Mouse (Mus musculus): ENCODE results near the gene Celf6. TPM values are rescaled to one million over a fixed set of nuclear protein-coding genes. Genes with fewer than 3 reads are reported as not detected.

The Celf6 gene
- polyA plus RNA-seq, 1 experiment: not detected

GRCm38 (mm10) chr9:59588710-59589671 lies 11.3 kb downstream of the Celf6 start:
- peak overlapping the region; percentile 48 for H3K4me2 ChIP-seq (ENCODE audit: low read depth)
- TF ChIP-seq MYOD1 (IDR thresholded peaks at IDR 0.05; ENCODE audit: control insufficient read depth in 1 of 3, insufficient read length in 2 of 3, low read depth in 2 of 3) (no peak), USF1 (IDR thresholded peaks at IDR 0.05; ENCODE audit: low read depth) (no peak), SRF (IDR thresholded peaks at IDR 0.05; ENCODE audit: control insufficient read depth, insufficient read length, low read depth) (no peak), POLR2AphosphoS2 (IDR thresholded peaks at IDR 0.05; ENCODE audit: insufficient read length, low read depth) (no peak), TCF3 (IDR thresholded peaks at IDR 0.05; ENCODE audit: insufficient read length, low read depth) (no peak), CEBPB (IDR thresholded peaks at IDR 0.05; ENCODE audit: insufficient read depth, poor library complexity, severe bottlenecking) (no peak), MYOG (IDR thresholded peaks at IDR 0.05; ENCODE audit: control insufficient read depth in 1 of 3, insufficient read depth in 1 of 3, insufficient read length in 2 of 3, low read depth in 2 of 3) (no peak), E2F4 (IDR thresholded peaks at IDR 0.05; ENCODE audit: insufficient read depth) (no peak), POLR2A (IDR thresholded peaks at IDR 0.05; ENCODE audit: insufficient read length, low read depth) (no peak), TCF12 (IDR thresholded peaks at IDR 0.05; ENCODE audit: insufficient read depth, poor library complexity, severe bottlenecking) (no peak), MAX (IDR thresholded peaks at IDR 0.05; ENCODE audit: low read depth) (no peak), REST (IDR thresholded peaks at IDR 0.05; ENCODE audit: insufficient read depth, insufficient read length) (no peak)
- no peak overlapping the region for H3ac ChIP-seq (ENCODE audit: control insufficient read depth, insufficient read length)
- H3K36me3 ChIP-seq (ENCODE audit: control insufficient read depth, insufficient read depth): no peaks in the 10 kb centered on the region
- no peaks in the 10 kb centered on the region for H3K79me2 ChIP-seq (ENCODE audit: control insufficient read depth, insufficient read depth)
- H3K4me3 ChIP-seq: no peak overlapping the region
- no peaks in the 10 kb centered on the region for H3K27me3 ChIP-seq (ENCODE audit: control insufficient read depth, insufficient read depth, insufficient read length)

GRCm38 (mm10) chr9:59589703-59590439 lies 12.2 kb downstream of the Celf6 start:
- peak overlapping the region; percentile 48 for H3K4me2 ChIP-seq (ENCODE audit: low read depth)
- H3K4me3 ChIP-seq: no peak overlapping the region
- no peaks in the 10 kb centered on the region for H3K36me3 ChIP-seq (ENCODE audit: control insufficient read depth, insufficient read depth)
- H3K27me3 ChIP-seq (ENCODE audit: control insufficient read depth, insufficient read depth, insufficient read length): no peaks in the 10 kb centered on the region
- H3ac ChIP-seq (ENCODE audit: control insufficient read depth, insufficient read length): no peak overlapping the region
- no peaks in the 10 kb centered on the region for H3K79me2 ChIP-seq (ENCODE audit: control insufficient read depth, insufficient read depth)
- TF ChIP-seq TCF3 (IDR thresholded peaks at IDR 0.05; ENCODE audit: insufficient read length, low read depth): no peak
- peak; percentile 41 to 80 (median 75) for TF ChIP-seq MYOD1 (IDR thresholded peaks at IDR 0.05; ENCODE audit: control insufficient read depth in 1 of 3, insufficient read length in 2 of 3, low read depth in 2 of 3)
- no peak for TF ChIP-seq CEBPB (IDR thresholded peaks at IDR 0.05; ENCODE audit: insufficient read depth, poor library complexity, severe bottlenecking)

DNA sequence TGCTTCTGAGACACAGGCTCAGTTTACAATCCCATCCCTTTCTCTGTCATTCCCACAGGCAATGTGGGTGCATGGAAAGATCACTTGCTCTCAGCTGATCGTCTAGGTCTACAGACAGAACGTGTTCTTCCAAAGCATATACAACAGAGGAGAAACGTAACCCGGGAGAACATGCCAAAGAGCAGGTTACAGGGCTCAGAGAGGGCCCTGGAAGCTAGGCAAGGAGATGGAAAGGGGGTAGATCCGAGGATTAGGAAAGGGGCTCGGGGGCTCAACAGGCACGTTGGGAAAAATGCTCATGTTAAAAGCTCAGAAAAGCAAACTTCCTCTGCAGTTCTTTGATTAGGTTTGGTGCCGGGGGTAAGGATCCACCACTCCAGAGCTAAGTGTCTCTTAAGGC lies 23.9 kb downstream of the Celf6 start:
- no peaks in the 10 kb centered on the region for H3K79me2 ChIP-seq (ENCODE audit: control insufficient read depth, insufficient read depth)
- no peak overlapping the region for H3ac ChIP-seq (ENCODE audit: control insufficient read depth, insufficient read length)
- no peaks in the 10 kb centered on the region for H3K36me3 ChIP-seq (ENCODE audit: control insufficient read depth, insufficient read depth)
- no peak overlapping the region for H3K4me3 ChIP-seq
- TF ChIP-seq USF1 (IDR thresholded peaks at IDR 0.05; ENCODE audit: low read depth) (no peak), CEBPB (IDR thresholded peaks at IDR 0.05; ENCODE audit: insufficient read depth, poor library complexity, severe bottlenecking) (no peak), POLR2A (IDR thresholded peaks at IDR 0.05; ENCODE audit: insufficient read length, low read depth) (no peak), MAX (IDR thresholded peaks at IDR 0.05; ENCODE audit: low read depth) (no peak), MYOD1 (IDR thresholded peaks at IDR 0.05; ENCODE audit: control insufficient read depth in 1 of 3, insufficient read length in 2 of 3, low read depth in 2 of 3) (no peak), REST (IDR thresholded peaks at IDR 0.05; ENCODE audit: insufficient read depth, insufficient read length) (no peak)
- no peak overlapping the region for H3K4me2 ChIP-seq (ENCODE audit: low read depth)
- peaks cover 12% of the 10 kb centered on the region for H3K27me3 ChIP-seq (ENCODE audit: control insufficient read depth, insufficient read depth, insufficient read length)

GRCm38 (mm10) chr9:59605967-59606366 lies 28.2 kb downstream of the Celf6 start:
- Histone ChIP-seq H3K4me3 (no peak overlapping the region), H3K27me3 (ENCODE audit: control insufficient read depth, insufficient read depth, insufficient read length) (peaks cover 17% of the 10 kb centered on the region), H3K79me2 (ENCODE audit: control insufficient read depth, insufficient read depth) (no peaks in the 10 kb centered on the region), H3ac (ENCODE audit: control insufficient read depth, insufficient read length) (no peak overlapping the region), H3K4me2 (ENCODE audit: low read depth) (no peak overlapping the region), H3K36me3 (ENCODE audit: control insufficient read depth, insufficient read depth) (no peaks in the 10 kb centered on the region)
- TF ChIP-seq E2F4 (IDR thresholded peaks at IDR 0.05; ENCODE audit: insufficient read depth): no peak
- TF ChIP-seq TCF3 (IDR thresholded peaks at IDR 0.05; ENCODE audit: insufficient read length, low read depth): no peak
- no peak for TF ChIP-seq MYOD1 (IDR thresholded peaks at IDR 0.05; ENCODE audit: control insufficient read depth in 1 of 3, insufficient read length in 2 of 3, low read depth in 2 of 3)
- TF ChIP-seq MAX (IDR thresholded peaks at IDR 0.05; ENCODE audit: low read depth): no peak
- no peak for TF ChIP-seq REST (IDR thresholded peaks at IDR 0.05; ENCODE audit: insufficient read depth, insufficient read length)
- TF ChIP-seq TCF12 (IDR thresholded peaks at IDR 0.05; ENCODE audit: insufficient read depth, poor library complexity, severe bottlenecking): no peak
- TF ChIP-seq POLR2AphosphoS2 (IDR thresholded peaks at IDR 0.05; ENCODE audit: insufficient read length, low read depth): no peak
- TF ChIP-seq USF1 (IDR thresholded peaks at IDR 0.05; ENCODE audit: low read depth): no peak
- TF ChIP-seq CEBPB (IDR thresholded peaks at IDR 0.05; ENCODE audit: insufficient read depth, poor library complexity, severe bottlenecking): no peak
- TF ChIP-seq MYOG (IDR thresholded peaks at IDR 0.05; ENCODE audit: control insufficient read depth in 1 of 3, insufficient read depth in 1 of 3, insufficient read length in 2 of 3, low read depth in 2 of 3): no peak
- TF ChIP-seq SRF (IDR thresholded peaks at IDR 0.05; ENCODE audit: control insufficient read depth, insufficient read length, low read depth): no peak
- no peak for TF ChIP-seq POLR2A (IDR thresholded peaks at IDR 0.05; ENCODE audit: insufficient read length, low read depth)

Measured in myocyte (in vitro differentiated cells).